Mouse (Mus musculus): ENCODE measurements around the gene Gm47959.

DNA sequence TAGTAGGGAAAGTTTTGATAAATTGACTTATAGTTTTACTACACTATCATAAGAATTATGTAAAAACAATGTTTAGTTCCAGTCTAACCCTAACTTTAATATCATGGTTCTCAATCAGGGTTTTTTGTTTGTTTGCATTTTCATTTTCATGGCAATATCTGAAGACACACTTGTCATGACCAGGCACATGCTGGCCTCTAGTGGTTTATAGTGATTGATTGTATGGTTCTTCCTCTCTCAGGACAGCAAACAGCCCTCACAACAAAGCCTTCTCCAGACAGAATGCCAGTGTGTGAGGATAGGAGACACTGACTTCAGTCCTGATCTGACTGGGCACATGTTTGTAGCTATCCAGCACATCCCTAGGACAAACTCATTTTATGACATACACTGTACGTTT lies 27.1 kb upstream of the Gm47959 start:
- TF ChIP-seq CTCF (IDR thresholded peaks at IDR 0.05; ENCODE audit: low read depth) (peak; percentile 33), EP300 (IDR thresholded peaks at IDR 0.05; ENCODE audit: low read depth) (no peak)
